Mouse (Mus musculus) kidney, postnatal 0 days (tissue): Measurements from ENCODE around the gene Spocd1. TPM values are rescaled to one million over a fixed set of nuclear protein-coding genes. Genes with fewer than 3 reads are reported as not detected.

Experiments
- ATAC-seq: fragments of 200-750 bp; cut with Nextera tagmentation; replicated peaks from 2 replicates; pipeline ENCODE4 v1.8.0; 2017; ENCODE audit warnings: low read depth, moderate number of reproducible peaks, moderate TSS enrichment, moderate library complexity; ENCODE audit not compliant: low FRiP score
- DNase-seq: peaks from one replicate; pipeline ENCODE4 v3.0.0-alpha.2; 2016; ENCODE audit warnings: low spot score
- H3K27ac ChIP-seq: fragments of 300-500 bp; sonication (generic); 2 replicates; pipeline ENCODE4 v1.5.1; 2014; ENCODE audit warnings: mild to moderate bottlenecking
- H3K27me3 ChIP-seq: fragments of 300-500 bp; sonication (generic); 2 replicates; pipeline ENCODE4 v1.6.1; 2014; ENCODE audit warnings: low read length, mixed read lengths; ENCODE audit not compliant: insufficient read depth
- H3K36me3 ChIP-seq: fragments of 300-500 bp; sonication (generic); 2 replicates; pipeline ENCODE4 v1.6.1; 2014; ENCODE audit warnings: low read length, mixed read lengths; ENCODE audit not compliant: insufficient read depth
- H3K4me1 ChIP-seq: fragments of 300-500 bp; sonication (generic); replicated peaks from 2 replicates; pipeline ENCODE4 v1.6.1; 2014; ENCODE audit warnings: antibody characterized with exemption, low read length, mixed read lengths; ENCODE audit not compliant: insufficient read depth
- H3K4me2 ChIP-seq: fragments of 300-500 bp; sonication (generic); 2 replicates; pipeline ENCODE4 v1.6.1; 2014; ENCODE audit warnings: mild to moderate bottlenecking, low read length, moderate library complexity, mixed read lengths
- H3K4me3 ChIP-seq: fragments of 300-500 bp; sonication (generic); replicated peaks from 2 replicates; pipeline ENCODE4 v1.5.1; 2014; ENCODE audit warnings: low read depth, low read length
- H3K9ac ChIP-seq: fragments of 300-500 bp; sonication (generic); 2 replicates; pipeline ENCODE4 v1.6.1; 2014; ENCODE audit warnings: low read depth, low read length
- H3K9me3 ChIP-seq: fragments of 300-500 bp; sonication (generic); replicated peaks from 2 replicates; pipeline ENCODE4 v1.6.1; 2016; ENCODE audit warnings: low read length, inconsistent platforms, mixed read lengths
- CTCF ChIP-seq: IDR thresholded peaks from 2 replicates; pipeline ENCODE4 v1.5.1; 2016; ENCODE audit warnings: antibody characterized with exemption, low read depth, mild to moderate bottlenecking, moderate library complexity
- WGBS: fragments of 180-500 bp; shearing (Covaris S2); extraction: QIAGEN DNeasy Blood & Tissue Kit; methylation state at CpG from one replicate; pipeline ENCODE4 v1.1.7; 2014; 5-methylcytosine and 5-hydroxymethylcytosine counted together
- polyA plus RNA-seq: library from polyadenylated mRNA; unstranded; fragments of >200 nt; fragmentation: Nextera tagmentation; extraction: Ambion mirVana; gene quantifications from 2 replicates; pipeline ENCODE4 v1.2.1, GENCODE M21; 2015

The Spocd1 gene
- polyA plus RNA-seq, 1 experiment from 2014 or later: not detected

DNA sequence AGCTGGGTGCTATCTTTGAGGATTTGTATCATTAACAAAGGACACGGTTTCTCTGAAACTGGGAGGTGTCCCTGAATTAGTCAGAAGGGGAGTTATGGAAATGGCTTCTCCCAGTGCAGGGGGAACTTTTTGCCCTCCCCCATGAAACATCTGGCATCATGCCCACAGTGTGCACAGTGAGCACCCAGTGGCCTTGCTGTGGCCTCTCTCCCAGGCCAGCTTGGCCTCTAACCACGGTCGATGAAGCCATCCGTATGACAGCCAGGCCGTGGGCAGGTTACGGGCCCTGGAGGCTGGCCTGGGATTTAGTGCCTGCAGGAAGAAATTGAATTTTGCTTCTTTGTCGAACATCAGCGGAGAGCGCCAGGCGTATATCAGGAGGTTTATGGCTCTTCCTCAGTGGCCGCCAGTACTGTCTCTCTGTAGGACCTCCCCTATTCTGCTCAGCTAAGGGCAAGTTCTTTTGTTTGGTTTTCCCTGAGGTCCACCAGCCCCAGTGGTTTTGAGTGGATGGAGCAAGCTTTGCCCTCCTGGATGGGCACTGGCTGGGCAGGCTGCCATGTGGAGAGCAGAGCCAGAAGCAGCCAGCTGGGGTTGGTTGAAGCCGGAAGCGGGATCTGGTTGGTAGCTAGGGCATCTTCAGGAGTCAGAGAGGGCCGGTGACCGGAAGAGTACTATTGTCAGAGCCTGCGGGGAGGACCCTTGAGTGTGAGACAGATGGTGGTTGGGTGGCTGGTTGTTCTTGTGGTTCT is 65.1 kb downstream of the Spocd1 start:
- no peak for ATAC-seq

DNA sequence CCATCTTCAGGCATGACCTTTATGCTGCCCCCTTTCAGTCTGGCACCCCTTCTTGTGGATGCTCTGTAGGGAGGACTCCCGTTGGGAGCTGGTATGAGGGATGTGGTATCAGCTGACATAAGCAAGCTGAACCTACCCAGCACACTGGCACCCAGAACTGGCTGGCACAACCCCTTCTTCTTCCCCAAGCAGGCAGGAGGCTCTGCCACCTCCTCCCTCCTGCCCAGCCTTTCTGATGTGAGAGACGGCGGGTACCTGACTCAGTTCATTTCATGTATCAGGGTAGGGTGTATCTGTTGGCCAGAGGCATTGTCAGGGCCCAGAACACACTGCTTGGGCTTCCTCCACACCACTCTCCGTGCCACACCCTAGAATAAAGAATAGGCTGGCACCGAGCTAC is 65.7 kb downstream of the Spocd1 start:
- H3K9me3 ChIP-seq: no peaks in the 10 kb centered on the region
- 78% methylated on average over 5 of the region's 5 CpGs for whole genome bisulfite sequencing
- no peak for TF ChIP-seq CTCF

More for the DNA sequence above, 65.1 kb downstream of the Spocd1 start:
- Histone ChIP-seq H3K27ac (no peak overlapping the region), H3K4me1 (no peaks in the 10 kb centered on the region), H3K27me3 (no peaks in the 10 kb centered on the region), H3K9me3 (no peaks in the 10 kb centered on the region), H3K4me3 (no peak overlapping the region), H3K9ac (no peak overlapping the region), H3K4me2 (no peak overlapping the region), H3K36me3 (no peaks in the 10 kb centered on the region)
- 71% methylated on average over 16 of the region's 16 CpGs for WGBS
- TF ChIP-seq CTCF: no peak
- DNase-seq: no peak

DNA sequence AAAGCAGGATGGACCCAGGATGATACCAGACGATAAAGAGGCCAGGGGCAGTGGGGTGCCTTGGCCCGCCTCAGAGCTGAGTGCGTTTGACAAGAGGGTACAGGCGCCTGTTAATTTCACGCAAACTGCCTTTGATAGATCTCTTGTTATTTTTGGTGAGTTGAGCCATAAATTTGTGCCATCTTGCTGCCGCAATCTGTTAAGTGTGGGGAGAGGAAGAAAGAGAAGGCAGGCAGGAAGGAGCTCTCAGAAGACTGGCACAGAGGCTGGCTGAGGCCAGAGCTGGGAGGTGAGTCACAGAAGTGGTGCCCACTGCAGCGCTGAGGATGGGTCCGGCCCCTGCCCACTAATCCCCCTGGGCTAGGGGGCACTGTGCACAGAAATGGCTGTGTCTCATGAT is 66.2 kb downstream of the Spocd1 start:
- no peaks in the 10 kb centered on the region for H3K4me1 ChIP-seq
- H3K36me3 ChIP-seq: no peaks in the 10 kb centered on the region
- WGBS: 78% methylated on average over 8 of the region's 8 CpGs
- H3K4me2 ChIP-seq: no peak overlapping the region
- ATAC-seq (no peak), DNase-seq (no peak)
- no peak for TF ChIP-seq CTCF
- no peak overlapping the region for H3K4me3 ChIP-seq
- no peaks in the 10 kb centered on the region for H3K27me3 ChIP-seq
- H3K27ac ChIP-seq: no peak overlapping the region
- H3K9me3 ChIP-seq: no peaks in the 10 kb centered on the region
- no peak overlapping the region for H3K9ac ChIP-seq

More for the DNA sequence above, 65.7 kb downstream of the Spocd1 start:
- Histone ChIP-seq H3K36me3 (no peaks in the 10 kb centered on the region), H3K4me3 (no peak overlapping the region), H3K4me2 (no peak overlapping the region), H3K27ac (no peak overlapping the region), H3K9ac (no peak overlapping the region), H3K4me1 (no peaks in the 10 kb centered on the region), H3K27me3 (no peaks in the 10 kb centered on the region)
- no peak for ATAC-seq
- no peak for DNase-seq

DNA sequence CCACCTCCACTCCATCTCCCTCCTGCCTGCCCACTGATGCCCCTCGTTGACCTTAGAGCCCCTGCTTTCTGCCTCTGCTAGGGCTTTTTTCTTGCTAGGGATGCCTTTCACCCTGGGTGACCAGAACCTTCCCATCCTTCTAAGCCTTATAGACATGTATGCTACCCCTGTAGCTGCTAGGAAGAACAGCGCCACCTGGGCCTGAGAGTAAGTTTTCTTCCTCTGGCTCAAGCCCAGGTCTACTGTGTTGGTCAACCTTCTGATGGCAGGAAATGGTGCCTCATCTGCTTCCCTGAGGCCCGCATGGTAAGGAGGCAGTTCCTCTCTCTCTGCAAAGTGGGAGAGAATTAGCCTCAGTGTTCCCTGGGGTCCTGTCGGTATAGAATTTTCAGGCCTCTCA is 67.0 kb downstream of the Spocd1 start:
- Histone ChIP-seq H3K4me3 (no peak overlapping the region), H3K9ac (no peak overlapping the region), H3K4me2 (no peak overlapping the region), H3K36me3 (no peaks in the 10 kb centered on the region), H3K4me1 (no peaks in the 10 kb centered on the region), H3K9me3 (no peaks in the 10 kb centered on the region), H3K27ac (no peak overlapping the region), H3K27me3 (no peaks in the 10 kb centered on the region)
- ATAC-seq (no peak), DNase-seq (no peak)
- 80% methylated on average over 4 of the region's 4 CpGs for WGBS
- TF ChIP-seq CTCF: peak; percentile 36; the same call in 1 of the 2 replicates

DNA sequence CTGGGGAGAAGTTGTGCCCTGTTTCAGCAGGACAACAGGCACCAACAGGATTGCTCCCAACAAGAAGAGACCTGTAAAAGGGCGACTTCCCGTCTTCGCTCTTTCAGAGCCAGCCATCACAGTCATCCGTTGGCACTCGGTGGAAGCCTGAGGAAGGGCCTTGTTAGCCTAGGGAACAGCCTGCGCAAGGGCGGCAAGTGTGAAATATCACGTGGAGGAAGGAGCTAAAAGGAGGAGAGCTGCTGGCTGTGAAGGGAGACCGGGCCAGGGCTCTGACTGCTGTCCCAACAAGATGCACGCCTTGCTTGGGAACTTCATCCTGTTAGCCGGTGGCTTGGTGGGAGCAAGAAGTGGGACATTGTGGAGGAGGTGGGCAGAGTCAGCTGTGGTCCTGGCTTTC is 69.1 kb downstream of the Spocd1 start:
- no peak overlapping the region for H3K9ac ChIP-seq
- 59% methylated on average over 11 of the region's 11 CpGs for WGBS
- TF ChIP-seq CTCF: no peak

DNA sequence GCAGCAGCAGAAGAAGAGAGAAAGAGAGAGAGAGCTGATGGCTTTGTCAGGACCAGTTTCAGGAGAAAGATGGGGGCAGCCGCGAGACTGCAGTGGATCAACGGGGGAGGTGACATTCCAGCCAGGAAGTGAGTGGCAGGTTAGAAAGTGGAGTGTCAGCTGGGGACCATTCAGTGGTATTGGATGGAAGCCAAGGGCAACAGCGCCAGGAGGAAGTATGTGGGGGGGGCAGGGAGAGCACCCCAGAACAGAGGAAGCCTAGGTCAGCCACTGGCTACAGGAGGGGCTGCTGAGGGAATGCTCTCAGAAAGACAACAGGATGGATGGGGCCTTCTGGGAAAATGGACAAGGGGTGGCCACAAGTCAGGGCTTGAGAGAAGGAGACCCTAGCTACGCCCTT is 72.7 kb downstream of the Spocd1 start:
- Histone ChIP-seq H3K9ac (no peak overlapping the region), H3K27ac (peak overlapping the region; percentile 19; the same call in 1 of the 2 replicates), H3K9me3 (no peaks in the 10 kb centered on the region), H3K4me2 (no peak overlapping the region), H3K4me3 (no peak overlapping the region), H3K4me1 (peaks cover 12% of the 10 kb centered on the region), H3K27me3 (no peaks in the 10 kb centered on the region), H3K36me3 (no peaks in the 10 kb centered on the region)
- 20% methylated on average over 5 of the region's 5 CpGs for WGBS
- DNase-seq (peak; percentile 51), ATAC-seq (peak; percentile 31; the same call in 1 of the 2 replicates)
- TF ChIP-seq CTCF: no peak

More for the DNA sequence above, 69.1 kb downstream of the Spocd1 start:
- H3K4me2 ChIP-seq: no peak overlapping the region
- DNase-seq (no peak), ATAC-seq (no peak)
- H3K4me3 ChIP-seq: no peak overlapping the region
- H3K4me1 ChIP-seq: peaks cover 12% of the 10 kb centered on the region
- no peak overlapping the region for H3K27ac ChIP-seq
- no peaks in the 10 kb centered on the region for H3K27me3 ChIP-seq
- no peaks in the 10 kb centered on the region for H3K9me3 ChIP-seq
- H3K36me3 ChIP-seq: no peaks in the 10 kb centered on the region

DNA sequence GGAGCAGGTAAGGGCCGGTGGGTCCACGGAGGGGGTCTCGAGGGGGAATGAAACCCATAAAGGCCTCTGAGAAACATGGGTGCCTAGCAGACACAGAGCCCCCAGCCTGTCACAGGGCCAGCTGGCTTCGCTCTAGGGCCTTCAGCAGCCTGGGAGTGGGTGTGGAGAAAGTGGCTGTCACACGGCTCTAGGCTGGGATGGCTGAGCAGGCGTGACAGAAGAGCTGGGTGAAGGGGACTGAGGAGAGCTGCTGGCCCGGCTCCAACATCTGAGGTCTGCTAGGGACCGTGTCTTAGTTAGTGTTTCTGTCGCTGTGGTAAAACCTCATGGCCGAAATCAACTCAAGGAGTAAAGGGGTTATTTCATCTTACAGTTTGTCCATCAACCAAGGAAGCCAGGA is 73.1 kb downstream of the Spocd1 start:
- DNase-seq (peak; percentile 64), ATAC-seq (peak; percentile 73)
- H3K4me1 ChIP-seq: peaks cover 12% of the 10 kb centered on the region
- H3K9me3 ChIP-seq: no peaks in the 10 kb centered on the region
- H3K27ac ChIP-seq: peak overlapping the region; percentile 19; the same call in 1 of the 2 replicates
- no peak overlapping the region for H3K4me2 ChIP-seq
- H3K36me3 ChIP-seq: no peaks in the 10 kb centered on the region
- no peak for TF ChIP-seq CTCF
- 43% methylated on average over 10 of the region's 10 CpGs for WGBS
- no peak overlapping the region for H3K9ac ChIP-seq
- no peak overlapping the region for H3K4me3 ChIP-seq
- H3K27me3 ChIP-seq: no peaks in the 10 kb centered on the region
